Mouse (Mus musculus) kidney, embryonic 16.5 days (tissue): ENCODE data around the gene 2310007B03Rik. TPM values are rescaled to one million over a fixed set of nuclear protein-coding genes. Genes with fewer than 3 reads are reported as not detected.
"Not testable (repeated sequence)": the region's sequence is repeated elsewhere in the genome, so short reads cannot be mapped to it uniquely, and the experiment has no call there.

ENCODE experiments used
- ATAC-seq: fragments of 200-750 bp; cut with Nextera tagmentation; 2 replicates; pipeline ENCODE4 v1.8.0; 2017; ENCODE audit warnings: moderate TSS enrichment; ENCODE audit not compliant: low FRiP score, low TSS enrichment
- H3K27ac ChIP-seq: fragments of 300-500 bp; sonication (generic); 2 replicates; pipeline ENCODE4 v1.5.1; 2014; ENCODE audit warnings: low read length
- H3K27me3 ChIP-seq: fragments of 300-500 bp; sonication (generic); 2 replicates; pipeline ENCODE4 v1.6.1; 2014; ENCODE audit warnings: low read length, control low read depth, mixed read lengths; ENCODE audit not compliant: insufficient read depth
- H3K36me3 ChIP-seq: fragments of 300-500 bp; sonication (generic); 2 replicates; pipeline ENCODE4 v1.6.1; 2014; ENCODE audit warnings: low read length, control low read depth, mixed read lengths; ENCODE audit not compliant: insufficient read depth
- H3K4me1 ChIP-seq: fragments of 300-500 bp; sonication (generic); 2 replicates; pipeline ENCODE4 v1.6.1; 2014; ENCODE audit warnings: low read length, control low read depth, mixed read lengths; ENCODE audit not compliant: insufficient read depth
- H3K4me2 ChIP-seq: fragments of 300-500 bp; sonication (generic); replicated peaks from 2 replicates; pipeline ENCODE4 v1.6.1; 2014; ENCODE audit warnings: low read depth, low read length
- H3K4me3 ChIP-seq: fragments of 300-500 bp; sonication (generic); 2 replicates; pipeline ENCODE4 v1.5.1; 2014; ENCODE audit warnings: mild to moderate bottlenecking, low read length
- H3K9ac ChIP-seq: fragments of 300-500 bp; sonication (generic); replicated peaks from 2 replicates; pipeline ENCODE4 v1.6.1; 2014; ENCODE audit warnings: low read length
- H3K9me3 ChIP-seq: fragments of 300-500 bp; sonication (generic); 2 replicates; pipeline ENCODE4 v1.6.1; 2016; ENCODE audit warnings: low read length, control low read depth
- WGBS: fragments of 180-500 bp; shearing (Covaris S2); extraction: QIAGEN DNeasy Blood & Tissue Kit; methylation state at CpG from one replicate; pipeline ENCODE4 v1.1.7; 2014; 5-methylcytosine and 5-hydroxymethylcytosine counted together
- polyA plus RNA-seq: library from polyadenylated mRNA; unstranded; fragments of >200 nt; fragmentation: Nextera tagmentation; extraction: Ambion mirVana; gene quantifications from 2 replicates; pipeline ENCODE4 v1.2.1, GENCODE M21; 2015

The 2310007B03Rik gene
- polyA plus RNA-seq, result 2.2 and 2.3 TPM in 2 replicates

DNA sequence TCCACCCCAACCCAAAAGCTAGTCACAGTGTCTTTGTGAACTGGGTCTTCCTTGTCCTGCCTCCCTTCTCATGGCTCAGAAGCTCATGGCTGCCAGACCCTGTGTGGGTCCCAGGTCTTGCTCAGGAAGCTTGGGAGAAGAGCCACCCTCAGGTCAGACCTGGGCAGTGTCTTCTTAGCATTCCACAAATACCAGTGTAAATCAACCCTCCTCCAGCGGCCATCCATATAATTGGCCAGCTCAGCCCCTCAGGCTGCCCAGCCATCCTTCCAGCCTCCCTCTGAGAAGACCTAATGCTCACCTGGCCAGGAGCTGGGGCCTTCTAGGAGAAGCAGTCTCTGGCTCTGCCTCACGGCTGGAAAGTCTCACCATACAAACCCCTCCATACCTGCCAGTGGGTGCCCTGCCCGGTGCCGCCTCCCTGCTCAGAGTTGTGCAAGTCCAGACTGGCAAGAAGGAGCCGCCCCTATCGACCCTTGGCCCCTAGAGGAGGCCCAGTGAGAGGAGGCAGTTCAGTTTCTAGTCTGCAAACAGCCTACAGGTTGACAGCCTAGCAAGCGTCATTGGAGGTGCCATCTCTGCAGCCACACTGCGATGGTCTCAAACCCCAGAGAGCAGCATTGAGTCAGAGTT is at the start of gene 2310007B03Rik:
2310007B03Rik (minus strand) TSS at position 448 of the 633 bp plus-strand sequence.
- WGBS, result 60% methylated on average over 8 of the region's 8 CpGs
- Histone ChIP-seq H3K36me3 (no peaks in the 10 kb centered on the region), H3K27ac (peak within 1 kb of the TSS; percentile 40; the same call in 1 of the 2 replicates), H3K9me3 (no peaks in the 10 kb centered on the region), H3K4me1 (peaks cover 8% of the 10 kb centered on the region; the same call in 1 of the 2 replicates), H3K4me2 (no peak within 1 kb of the TSS), H3K4me3 (no peak within 1 kb of the TSS), H3K9ac (no peak within 1 kb of the TSS), H3K27me3 (no peaks in the 10 kb centered on the region)
- peak; percentile 62 for ATAC-seq

DNA sequence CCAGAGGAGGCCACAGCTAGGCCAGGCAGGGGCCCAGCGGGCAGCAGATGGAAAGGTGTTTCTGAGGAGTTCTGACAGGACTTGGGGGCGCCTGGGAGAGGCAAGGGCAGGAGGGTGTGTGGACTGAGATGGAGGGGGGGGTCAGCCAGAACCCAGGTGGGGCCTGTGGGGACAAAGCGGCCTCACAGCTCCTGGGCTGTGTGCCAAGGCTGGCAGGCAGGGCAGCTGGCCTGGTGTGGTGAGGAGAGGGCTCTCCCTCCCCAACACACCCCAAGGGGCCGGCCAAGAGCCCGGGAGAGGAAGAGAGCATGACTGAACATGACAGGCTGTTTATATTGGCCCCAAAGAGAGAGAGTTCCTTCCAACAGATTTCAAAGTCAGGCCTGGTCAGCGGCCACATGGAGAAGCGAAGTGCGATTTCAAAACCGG is 49.5 kb upstream of the 2310007B03Rik start:
- H3K36me3 ChIP-seq, result no peaks in the 10 kb centered on the region
- peaks cover 42% of the 10 kb centered on the region for H3K4me1 ChIP-seq
- peak overlapping the region; percentile 71 for H3K27ac ChIP-seq
- no peaks in the 10 kb centered on the region for H3K27me3 ChIP-seq
- 0 out of 2 replicates have a peak overlapping the region, but pooled peaks have one; percentile 1 for H3K9ac ChIP-seq
- no peaks in the 10 kb centered on the region for H3K9me3 ChIP-seq
- 21% methylated on average over 9 of the region's 9 CpGs for WGBS
- no peak overlapping the region for H3K4me3 ChIP-seq
- H3K4me2 ChIP-seq, result no peak overlapping the region
- ATAC-seq, result peak; percentile 79

DNA sequence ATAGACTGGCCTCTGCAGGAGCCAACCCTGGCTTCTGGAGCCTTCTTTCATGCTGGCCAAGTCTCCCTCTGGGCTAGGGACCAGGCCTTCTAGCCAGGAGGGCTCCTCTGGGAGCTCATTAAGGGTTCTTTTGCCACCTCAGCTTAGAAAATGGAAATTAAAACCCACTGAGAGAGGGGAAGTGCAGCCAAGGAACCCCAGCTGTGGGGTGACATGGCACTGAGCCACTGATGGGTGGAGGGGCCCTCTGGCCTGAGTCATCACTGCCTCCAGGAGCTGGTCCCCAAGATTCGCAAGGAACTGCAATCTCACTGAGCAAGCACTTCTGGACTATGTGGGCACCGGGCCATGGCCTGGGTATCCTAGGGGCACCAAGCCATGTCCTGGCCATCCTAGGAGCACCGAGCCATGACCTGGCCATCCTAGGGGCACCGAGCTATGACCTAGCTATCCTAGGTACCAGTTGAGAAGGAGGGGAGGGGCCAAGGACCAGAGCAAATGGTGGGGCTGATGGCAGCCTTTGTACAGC is 46.9 kb upstream of the 2310007B03Rik start:
- no peak overlapping the region for H3K4me3 ChIP-seq
- 82% methylated on average over 4 of the region's 4 CpGs for WGBS
- H3K9ac ChIP-seq, result no peak overlapping the region
- no peak for ATAC-seq
- no peak overlapping the region for H3K27ac ChIP-seq
- H3K36me3 ChIP-seq, result no peaks in the 10 kb centered on the region
- peaks cover 35% of the 10 kb centered on the region for H3K4me1 ChIP-seq
- H3K27me3 ChIP-seq, result no peaks in the 10 kb centered on the region
- H3K4me2 ChIP-seq, result no peak overlapping the region
- no peaks in the 10 kb centered on the region for H3K9me3 ChIP-seq

- no peak overlapping the region for H3K9ac ChIP-seq
- H3K4me2 ChIP-seq, result no peak overlapping the region
- no peaks in the 10 kb centered on the region for H3K36me3 ChIP-seq
- no peaks in the 10 kb centered on the region for H3K9me3 ChIP-seq
- ATAC-seq, result no peak
- H3K4me3 ChIP-seq, result no peak overlapping the region
- peaks cover 25% of the 10 kb centered on the region for H3K4me1 ChIP-seq
- WGBS, result 60% methylated on average over 12 of the region's 12 CpGs
- H3K27me3 ChIP-seq, result no peaks in the 10 kb centered on the region
- H3K27ac ChIP-seq, result no peak overlapping the region
These were observed 45.7 kb upstream of the 2310007B03Rik start for GRCm38 (mm10) chr1:93206277-93206970.

GRCm38 (mm10) chr1:93197916-93198315 is 37.2 kb upstream of the 2310007B03Rik start:
- no peaks in the 10 kb centered on the region for H3K36me3 ChIP-seq
- H3K4me3 ChIP-seq, result no peak overlapping the region
- no peak for ATAC-seq
- no peaks in the 10 kb centered on the region for H3K4me1 ChIP-seq
- no peak overlapping the region for H3K4me2 ChIP-seq
- H3K27ac ChIP-seq, result peak overlapping the region; percentile 25; the same call in 1 of the 2 replicates
- H3K9ac ChIP-seq, result no peak overlapping the region
- no peaks in the 10 kb centered on the region for H3K27me3 ChIP-seq
- WGBS, result 77% methylated on average over 3 of the region's 3 CpGs
- peaks cover 5% of the 10 kb centered on the region for H3K9me3 ChIP-seq

- not testable (repeated sequence) for H3K9ac ChIP-seq, H3K27me3 ChIP-seq, H3K4me1 ChIP-seq, H3K4me3 ChIP-seq, H3K36me3 ChIP-seq, H3K4me2 ChIP-seq, H3K9me3 ChIP-seq, H3K27ac ChIP-seq, ATAC-seq
- 87% methylated on average over 2 of the region's 2 CpGs for WGBS
These were observed 36.7 kb upstream of the 2310007B03Rik start for GRCm38 (mm10) chr1:93197454-93197853.

GRCm38 (mm10) chr1:93194961-93195360 is 34.2 kb upstream of the 2310007B03Rik start:
- Histone ChIP-seq H3K4me3 (no peak overlapping the region), H3K27ac (no peak overlapping the region), H3K9me3 (peaks cover 5% of the 10 kb centered on the region), H3K9ac (no peak overlapping the region), H3K36me3 (no peaks in the 10 kb centered on the region), H3K4me2 (no peak overlapping the region), H3K27me3 (peaks cover 4% of the 10 kb centered on the region; the same call in 1 of the 2 replicates), H3K4me1 (peaks cover 6% of the 10 kb centered on the region)
- ATAC-seq, result no peak
- 92% methylated on average over 3 of the region's 3 CpGs for WGBS

- no peak for ATAC-seq
- no peaks in the 10 kb centered on the region for H3K36me3 ChIP-seq
- no peak overlapping the region for H3K9ac ChIP-seq
- H3K4me2 ChIP-seq, result no peak overlapping the region
- H3K4me3 ChIP-seq, result no peak overlapping the region
- peaks cover 20% of the 10 kb centered on the region for H3K4me1 ChIP-seq
- no peak overlapping the region for H3K27ac ChIP-seq
- no peaks in the 10 kb centered on the region for H3K9me3 ChIP-seq
- 11% methylated on average over 10 of the region's 17 CpGs for WGBS
- peaks cover 6% of the 10 kb centered on the region; the same call in 1 of the 2 replicates for H3K27me3 ChIP-seq
These were observed 30.1 kb upstream of the 2310007B03Rik start for GRCm38 (mm10) chr1:93190726-93191305.

- Histone ChIP-seq H3K4me3 (no peak overlapping the region), H3K36me3 (no peaks in the 10 kb centered on the region), H3K27ac (no peak overlapping the region), H3K9ac (no peak overlapping the region), H3K4me1 (0 out of 2 replicates have a peak, but pooled peaks cover 9% of the 10 kb centered on the region), H3K9me3 (no peaks in the 10 kb centered on the region), H3K27me3 (no peaks in the 10 kb centered on the region), H3K4me2 (no peak overlapping the region)
- 77% methylated on average over 14 of the region's 14 CpGs for WGBS
- no peak for ATAC-seq
These were observed 23.5 kb upstream of the 2310007B03Rik start for GRCm38 (mm10) chr1:93184071-93184828.
